Mouse (Mus musculus) heart, adult 11 months (tissue): ENCODE results near the gene Ager.
A peak's percentile ranks its signal among the peaks of the same experiment; 100 is the strongest.

Experiments used
- DNase-seq: peaks from one replicate; pipeline ENCODE4 v3.0.0; 2022

Gene Ager

GRCm38 (mm10) chr17:34635671-34636070, 38.0 kb downstream of the Ager start:
- DNase-seq = no peak

- DNase-seq = peak; percentile 90
Observed at GRCm38 (mm10) chr17:34637459-34637858, 39.8 kb downstream of the Ager start.

GRCm38 (mm10) chr17:34639461-34640255, 42.0 kb downstream of the Ager start:
- peak; percentile 94 for DNase-seq

- DNase-seq = peak; percentile 98
Observed at GRCm38 (mm10) chr17:34640778-34641601, 43.3 kb downstream of the Ager start.

GRCm38 (mm10) chr17:34641945-34642344, 44.3 kb downstream of the Ager start:
- DNase-seq = no peak

GRCm38 (mm10) chr17:34643379-34643778, 45.7 kb downstream of the Ager start:
- DNase-seq = no peak

GRCm38 (mm10) chr17:34643944-34644343, 46.3 kb downstream of the Ager start:
- DNase-seq = peak; percentile 94

GRCm38 (mm10) chr17:34644608-34645007, 46.9 kb downstream of the Ager start, which contains the start of gene Fkbpl:
Gene Fkbpl (plus strand): TSS chr17:34644764.
- peak; percentile 100 for DNase-seq

GRCm38 (mm10) chr17:34645256-34645829, 47.7 kb downstream of the Ager start:
- peak; percentile 90 for DNase-seq

GRCm38 (mm10) chr17:34645831-34646511, 48.3 kb downstream of the Ager start:
- DNase-seq = peak; percentile 96

GRCm38 (mm10) chr17:34646906-34647787, 49.5 kb downstream of the Ager start, which contains the start of gene Atf6b:
Gene Atf6b (plus strand): TSS chr17:34647146.
- peak; percentile 100 for DNase-seq

- DNase-seq = peak; percentile 92
Observed at GRCm38 (mm10) chr17:34648141-34648890, 50.7 kb downstream of the Ager start.

GRCm38 (mm10) chr17:34649106-34649864, 51.6 kb downstream of the Ager start:
- peak; percentile 93 for DNase-seq
